Mouse (Mus musculus): ENCODE measurements around the gene Gm3646.
A peak's percentile ranks its signal among the peaks of the same experiment; 100 is the strongest.

The Gm3646 gene

GRCm38 (mm10) chr1:39779111-39779980 is 25.8 kb downstream of the Gm3646 start:
- DNase-seq (ENCODE audit: low read depth, low spot score) = no peak

DNA sequence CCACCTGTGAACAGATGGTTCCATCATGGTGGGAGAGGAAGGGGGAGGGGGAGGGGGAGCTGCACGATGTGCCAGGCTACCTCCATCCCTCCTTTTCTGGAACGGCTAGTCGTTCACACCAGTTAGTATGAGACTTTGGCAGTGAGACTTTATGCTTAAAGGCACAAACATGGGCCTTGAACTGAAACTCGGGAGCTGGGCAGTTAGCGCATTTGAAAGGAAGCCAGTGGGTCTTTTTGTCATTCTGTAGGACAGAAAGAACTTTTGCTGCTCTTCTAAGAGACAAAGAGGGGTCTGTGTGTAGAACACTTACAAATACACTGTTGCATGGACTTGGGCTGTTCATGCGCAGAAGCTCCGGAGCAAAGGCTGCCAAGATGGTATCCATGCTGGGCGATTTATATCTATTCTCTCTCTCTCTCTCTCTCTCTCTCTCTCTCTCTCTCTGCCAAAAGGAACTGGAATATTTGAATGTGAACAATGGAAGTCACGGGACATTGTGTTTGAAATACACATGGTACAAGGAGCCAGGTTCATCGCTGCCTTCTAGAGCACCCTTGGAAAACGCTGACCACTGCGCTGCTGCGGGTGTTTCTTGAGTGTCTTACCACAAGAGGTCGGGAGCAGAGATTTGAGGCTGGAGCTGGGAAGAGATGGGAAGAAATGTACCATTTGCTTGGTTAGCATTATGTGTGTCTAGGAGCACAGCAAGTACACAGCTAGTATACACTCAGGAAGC is 31.0 kb downstream of the Gm3646 start:
- no peak for DNase-seq (ENCODE audit: low read depth, low spot score)

DNA sequence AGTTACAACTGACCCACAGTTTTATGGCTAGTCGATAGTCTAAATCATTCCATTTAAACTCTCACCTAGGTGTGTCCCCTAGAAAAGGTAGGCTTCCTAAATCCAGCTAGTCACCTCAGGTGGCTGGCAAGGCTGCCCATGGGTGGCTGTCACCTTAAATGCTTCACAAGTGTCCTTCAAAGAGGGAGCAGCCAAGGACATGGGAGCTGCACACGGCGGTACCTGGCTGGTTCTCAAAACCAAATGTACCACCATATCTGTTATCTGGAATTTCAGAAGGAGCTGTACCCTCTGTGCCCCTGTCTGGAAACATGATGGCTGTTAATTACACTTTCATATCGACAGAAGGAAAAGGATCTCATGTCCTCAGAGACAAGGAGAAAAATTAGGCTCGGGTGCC is 31.6 kb downstream of the Gm3646 start:
- no peak for DNase-seq (ENCODE audit: low read depth, low spot score)

DNA sequence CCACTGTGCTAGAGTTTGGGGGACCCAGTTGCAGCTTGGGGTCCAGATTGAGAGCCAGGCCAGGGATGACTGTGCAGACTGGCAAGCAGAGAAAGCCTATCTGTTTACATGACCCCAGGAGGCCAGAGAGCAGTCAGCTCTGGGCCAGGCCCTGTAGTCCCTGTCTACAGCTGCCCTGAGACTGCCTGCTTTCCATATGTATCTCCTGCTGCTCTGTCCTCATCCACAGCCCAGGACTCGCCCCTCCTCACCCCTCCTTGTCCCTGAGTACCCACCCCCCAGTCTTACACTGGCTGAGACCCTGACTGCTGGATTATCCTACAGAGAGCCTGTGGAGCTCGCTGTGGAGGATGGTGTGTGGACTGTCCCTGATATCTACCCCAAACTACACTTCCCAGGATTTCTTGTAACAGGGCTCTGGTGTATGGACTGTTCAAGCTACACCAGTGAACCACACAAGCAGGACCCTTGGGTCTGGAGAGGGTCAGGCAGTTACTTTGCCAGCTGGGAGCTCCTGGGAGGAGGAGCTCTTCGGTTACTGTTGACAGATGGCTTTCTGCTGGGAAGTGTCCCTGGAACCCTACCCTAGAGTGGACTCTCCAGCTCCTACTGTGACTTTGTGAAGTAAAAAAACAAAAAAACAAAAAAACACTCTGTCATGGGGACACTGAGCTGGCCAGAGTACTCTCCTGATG is 32.6 kb downstream of the Gm3646 start:
- no peak for DNase-seq (ENCODE audit: low read depth, low spot score)

DNA sequence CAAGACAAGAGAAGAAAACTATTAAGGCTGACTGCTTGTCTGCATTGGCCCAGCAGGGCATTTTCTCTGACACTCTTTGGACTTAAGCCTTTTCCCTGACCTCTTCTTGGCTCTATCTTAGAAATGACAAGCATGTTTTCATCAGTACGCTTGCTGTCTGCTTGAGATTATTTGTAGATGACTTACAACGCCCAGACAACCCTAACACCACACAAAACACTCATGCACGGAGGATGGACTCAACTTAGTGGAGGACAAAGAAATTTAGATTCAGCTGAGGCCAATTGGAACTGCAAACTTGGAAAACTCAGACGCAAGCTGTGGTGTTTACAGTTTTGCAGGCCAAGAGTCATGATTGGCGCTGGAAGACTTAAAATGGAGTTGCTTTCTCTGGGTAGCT is 34.7 kb downstream of the Gm3646 start:
- DNase-seq (ENCODE audit: low read depth, low spot score) = no peak

GRCm38 (mm10) chr1:39768017-39768416 is 37.1 kb downstream of the Gm3646 start:
- no peak for DNase-seq (ENCODE audit: low read depth, low spot score)

- DNase-seq (ENCODE audit: low read depth, low spot score) = no peak
Observed at GRCm38 (mm10) chr1:39765854-39766493, 39.2 kb downstream of the Gm3646 start.

- peak; percentile 83 for DNase-seq (ENCODE audit: low read depth, low spot score)
Observed at GRCm38 (mm10) chr1:39762025-39762370, 43.1 kb downstream of the Gm3646 start.

- DNase-seq (ENCODE audit: low read depth, low spot score) = peak; percentile 75
Observed at GRCm38 (mm10) chr1:39761211-39762024, 43.7 kb downstream of the Gm3646 start.

GRCm38 (mm10) chr1:39760181-39760715 is 44.9 kb downstream of the Gm3646 start:
- DNase-seq (ENCODE audit: low read depth, low spot score) = no peak

GRCm38 (mm10) chr1:39759231-39760175 is 45.6 kb downstream of the Gm3646 start:
- no peak for DNase-seq (ENCODE audit: low read depth, low spot score)

DNA sequence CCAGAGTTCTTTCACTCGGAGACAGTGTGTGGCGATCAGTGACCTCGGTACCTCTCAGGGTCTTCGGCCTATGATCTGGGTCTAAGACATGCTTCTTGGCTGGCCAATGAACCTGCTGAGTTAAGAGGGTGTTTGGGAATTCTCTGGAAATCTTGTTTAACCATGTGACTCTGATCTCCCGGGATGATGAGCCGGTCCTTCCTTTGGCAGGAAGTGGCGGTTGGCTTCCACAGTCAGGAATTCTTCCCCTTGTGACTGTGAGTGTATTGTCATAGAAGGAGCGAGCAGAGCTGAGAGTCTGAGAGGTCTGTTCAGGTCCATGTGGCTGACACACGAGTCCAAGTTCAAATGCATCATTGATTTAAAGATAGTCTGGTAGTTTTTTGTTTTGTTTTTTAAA is 46.9 kb downstream of the Gm3646 start:
- DNase-seq (ENCODE audit: low read depth, low spot score) = peak; percentile 59

DNA sequence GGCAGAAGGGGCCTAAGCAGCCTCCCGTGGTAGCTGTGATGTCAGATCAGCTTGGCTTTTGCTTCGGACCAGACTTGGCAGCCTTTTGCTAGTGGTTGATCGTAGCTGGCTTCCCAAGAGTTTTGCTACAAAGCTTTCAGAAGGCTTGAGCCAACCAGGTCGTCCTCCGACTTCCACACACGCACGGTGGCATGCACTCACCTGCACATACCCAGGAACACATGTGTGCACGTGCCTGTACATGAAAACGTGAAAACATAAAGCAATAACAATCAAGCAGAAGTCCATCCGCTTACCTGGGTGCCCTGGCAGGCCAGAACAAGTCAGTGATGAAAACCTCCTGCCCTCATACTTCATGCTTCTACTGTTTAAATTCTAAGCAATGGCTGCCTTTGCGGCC is 48.2 kb downstream of the Gm3646 start:
- no peak for DNase-seq (ENCODE audit: low read depth, low spot score)

GRCm38 (mm10) chr1:39754224-39754957 is 50.7 kb downstream of the Gm3646 start:
- DNase-seq (ENCODE audit: low read depth, low spot score) = no peak
